Mouse (Mus musculus) lung, adult 2 months (tissue): ENCODE results near the gene Pou5f1. TPM values are rescaled to one million over a fixed set of nuclear protein-coding genes. Genes with fewer than 3 reads are reported as not detected.

Experiments
- DNase-seq: peaks from one replicate; pipeline ENCODE4 v3.0.0; 2022
- H3K4me1 ChIP-seq: fragments of 200-500 bp; 2 replicates; pipeline ENCODE4 v1.6.1; 2011; ENCODE audit warnings: low read length; ENCODE audit not compliant: control insufficient read depth, insufficient read depth
- H3K4me3 ChIP-seq: fragments of 200-500 bp; replicated peaks from 2 replicates; pipeline ENCODE3; 2011; ENCODE audit warnings: low read depth, mild to moderate bottlenecking, control low read depth, low read length; ENCODE audit errors: extremely low read depth
- CTCF ChIP-seq: fragments of 200-500 bp; IDR thresholded peaks from 2 replicates; pipeline ENCODE4 v1.5.1; 2011; ENCODE audit warnings: mild to moderate bottlenecking, low read length, control low read depth; ENCODE audit not compliant: insufficient read depth
- POLR2A ChIP-seq: fragments of 200-500 bp; IDR thresholded peaks from 2 replicates; pipeline ENCODE4 v1.6.1; 2011; ENCODE audit warnings: low read depth, mild to moderate bottlenecking, control low read depth, low read length, borderline replicate concordance; ENCODE audit errors: extremely low read depth
- WGBS: fragments of 180-500 bp; shearing (Covaris S2); methylation state at CpG from one replicate; pipeline ENCODE4 v1.1.7; 2018; 5-methylcytosine and 5-hydroxymethylcytosine counted together
- polyA plus RNA-seq: library from polyadenylated mRNA; depleted of rRNA; stranded (reverse); fragments of >200 nt; gene quantifications from 2 replicates; pipeline ENCODE4 v1.2.3, GENCODE M21; 2012

Pou5f1 gene
- polyA plus RNA-seq, 1 experiment, result not detected

GRCm38 (mm10) chr17:35548636-35549035 lies 42.8 kb downstream of the Pou5f1 start:
- 20% methylated on average over 5 of the region's 5 CpGs for whole genome bisulfite sequencing
- H3K4me1 ChIP-seq, result peaks cover 4% of the 10 kb centered on the region
- H3K4me3 ChIP-seq, result no peak overlapping the region
- TF ChIP-seq CTCF (no peak), POLR2A (no peak)
- no peak for DNase-seq

GRCm38 (mm10) chr17:35549437-35550142 lies 43.8 kb downstream of the Pou5f1 start:
- 20% methylated on average over 15 of the region's 15 CpGs for WGBS
- TF ChIP-seq CTCF (no peak), POLR2A (peak; percentile 29; the same call in 1 of the 2 replicates)
- peaks cover 4% of the 10 kb centered on the region for H3K4me1 ChIP-seq
- H3K4me3 ChIP-seq, result no peak overlapping the region
- DNase-seq, result peak; percentile 76

- Histone ChIP-seq H3K4me1 (peaks cover 4% of the 10 kb centered on the region), H3K4me3 (no peak overlapping the region)
- TF ChIP-seq CTCF, result no peak
- no peak for TF ChIP-seq POLR2A
- 94% methylated on average over 4 of the region's 4 CpGs for WGBS
- no peak for DNase-seq
Measured at GRCm38 (mm10) chr17:35550143-35550494, 44.3 kb downstream of the Pou5f1 start.

GRCm38 (mm10) chr17:35550871-35551270 lies 45.1 kb downstream of the Pou5f1 start:
- H3K4me1 ChIP-seq, result peaks cover 4% of the 10 kb centered on the region
- TF ChIP-seq POLR2A, result no peak
- no peak for TF ChIP-seq CTCF
- H3K4me3 ChIP-seq, result no peak overlapping the region
- no peak for DNase-seq
- WGBS, result 60% methylated on average over 8 of the region's 8 CpGs

- DNase-seq, result no peak
- WGBS, result 82% methylated on average over 10 of the region's 10 CpGs
- H3K4me1 ChIP-seq, result peaks cover 4% of the 10 kb centered on the region
- H3K4me3 ChIP-seq, result no peak within 1 kb of the TSS
- TF ChIP-seq POLR2A (no peak), CTCF (no peak)
Measured at GRCm38 (mm10) chr17:35551881-35552414, 46.1 kb downstream of the Pou5f1 start, which contains the start of gene Cdsn. Cdsn (plus strand) TSS chr17:35552128.

- no peak for DNase-seq
- Histone ChIP-seq H3K4me1 (no peaks in the 10 kb centered on the region; the same call in 1 of the 2 replicates), H3K4me3 (no peak overlapping the region)
- WGBS, result 79% methylated on average over 5 of the region's 5 CpGs
- TF ChIP-seq CTCF, result no peak
- no peak for TF ChIP-seq POLR2A
Measured at GRCm38 (mm10) chr17:35554321-35554720, 48.5 kb downstream of the Pou5f1 start.

- H3K4me1 ChIP-seq, result no peaks in the 10 kb centered on the region
- TF ChIP-seq CTCF, result no peak
- no peak for TF ChIP-seq POLR2A
- DNase-seq, result no peak
- 88% methylated on average over 18 of the region's 18 CpGs for WGBS
- H3K4me3 ChIP-seq, result no peak overlapping the region
Measured at GRCm38 (mm10) chr17:35554761-35555397, 49.1 kb downstream of the Pou5f1 start.

GRCm38 (mm10) chr17:35556186-35556765 lies 50.5 kb downstream of the Pou5f1 start:
- no peak overlapping the region for H3K4me3 ChIP-seq
- DNase-seq, result no peak
- TF ChIP-seq CTCF (no peak), POLR2A (no peak)
- 80% methylated on average over 13 of the region's 13 CpGs for WGBS
- H3K4me1 ChIP-seq, result no peaks in the 10 kb centered on the region

- 26% methylated on average over 5 of the region's 5 CpGs for WGBS
- TF ChIP-seq POLR2A, result no peak
- peak; percentile 87 for TF ChIP-seq CTCF
- no peak for DNase-seq
- no peak overlapping the region for H3K4me3 ChIP-seq
- no peaks in the 10 kb centered on the region for H3K4me1 ChIP-seq
Measured at GRCm38 (mm10) chr17:35556812-35557211, 51.0 kb downstream of the Pou5f1 start.
